Mouse (Mus musculus): ENCODE data around the gene Col4a3bp.

Col4a3bp gene

GRCm38 (mm10) chr13:96542081-96542889 lies at the start of gene Col4a3bp, which contains the start of gene Polk:
Col4a3bp (plus strand) TSS chr13:96542618.
Polk (minus strand) TSS chr13:96542579.
- peak; percentile 98 for DNase-seq (ENCODE audit: low spot score)

GRCm38 (mm10) chr13:96496630-96497029 lies 45.8 kb upstream of the Col4a3bp start:
- DNase-seq (ENCODE audit: low spot score) = no peak

GRCm38 (mm10) chr13:96499891-96500290 lies 42.5 kb upstream of the Col4a3bp start:
- DNase-seq (ENCODE audit: low spot score) = no peak

- no peak for DNase-seq (ENCODE audit: low spot score)
These were observed 36.8 kb upstream of the Col4a3bp start for GRCm38 (mm10) chr13:96505661-96506060.

GRCm38 (mm10) chr13:96506313-96506712 lies 36.1 kb upstream of the Col4a3bp start:
- DNase-seq (ENCODE audit: low spot score) = no peak

- DNase-seq (ENCODE audit: low spot score) = no peak
These were observed 34.9 kb upstream of the Col4a3bp start for GRCm38 (mm10) chr13:96507541-96507940.

- no peak for DNase-seq (ENCODE audit: low spot score)
These were observed 31.8 kb upstream of the Col4a3bp start for GRCm38 (mm10) chr13:96510635-96511034.

- no peak for DNase-seq (ENCODE audit: low spot score)
These were observed 31.2 kb upstream of the Col4a3bp start for GRCm38 (mm10) chr13:96511262-96511661.

GRCm38 (mm10) chr13:96511893-96512292 lies 30.5 kb upstream of the Col4a3bp start:
- DNase-seq (ENCODE audit: low spot score) = no peak

GRCm38 (mm10) chr13:96514154-96514942 lies 28.1 kb upstream of the Col4a3bp start:
- no peak for DNase-seq (ENCODE audit: low spot score)

GRCm38 (mm10) chr13:96516249-96516648 lies 26.2 kb upstream of the Col4a3bp start:
- DNase-seq (ENCODE audit: low spot score) = no peak

GRCm38 (mm10) chr13:96517335-96517734 lies 25.1 kb upstream of the Col4a3bp start:
- DNase-seq (ENCODE audit: low spot score) = no peak

GRCm38 (mm10) chr13:96521294-96521693 lies 21.1 kb upstream of the Col4a3bp start:
- DNase-seq (ENCODE audit: low spot score) = no peak

GRCm38 (mm10) chr13:96527022-96527421 lies 15.4 kb upstream of the Col4a3bp start:
- DNase-seq (ENCODE audit: low spot score) = no peak

- no peak for DNase-seq (ENCODE audit: low spot score)
These were observed 14.6 kb upstream of the Col4a3bp start for GRCm38 (mm10) chr13:96527856-96528255.

- no peak for DNase-seq (ENCODE audit: low spot score)
These were observed 13.6 kb upstream of the Col4a3bp start for GRCm38 (mm10) chr13:96528776-96529175.

- DNase-seq (ENCODE audit: low spot score) = no peak
These were observed 12.9 kb upstream of the Col4a3bp start for GRCm38 (mm10) chr13:96529542-96529941.

GRCm38 (mm10) chr13:96530064-96530463 lies 12.4 kb upstream of the Col4a3bp start:
- no peak for DNase-seq (ENCODE audit: low spot score)

GRCm38 (mm10) chr13:96532176-96532575 lies 10.2 kb upstream of the Col4a3bp start:
- no peak for DNase-seq (ENCODE audit: low spot score)

GRCm38 (mm10) chr13:96533742-96534141 lies 8.7 kb upstream of the Col4a3bp start:
- no peak for DNase-seq (ENCODE audit: low spot score)

- no peak for DNase-seq (ENCODE audit: low spot score)
These were observed 5.4 kb upstream of the Col4a3bp start for GRCm38 (mm10) chr13:96536821-96537572.

GRCm38 (mm10) chr13:96538103-96538502 lies 4.3 kb upstream of the Col4a3bp start:
- no peak for DNase-seq (ENCODE audit: low spot score)
